Mouse (Mus musculus) natural killer cell, adult 2 months (primary cell): ENCODE measurements around the gene Islr2.

Experiments
- DNase-seq, 2 experiments: peaks; one replicate each; pipeline ENCODE4 v3.0.0; 2022; ENCODE audit warnings: low spot score in 2 of 2

Islr2 gene

GRCm38 (mm10) chr9:58196610-58197567, 7.2 kb downstream of the Islr2 start:
- DNase-seq, result no peak

- DNase-seq, result no peak
Observed at GRCm38 (mm10) chr9:58196141-58196540, 8.0 kb downstream of the Islr2 start.

- DNase-seq, result no peak
Observed at GRCm38 (mm10) chr9:58195671-58196070, 8.4 kb downstream of the Islr2 start.

GRCm38 (mm10) chr9:58194222-58194621, 9.9 kb downstream of the Islr2 start:
- no peak for DNase-seq

DNA sequence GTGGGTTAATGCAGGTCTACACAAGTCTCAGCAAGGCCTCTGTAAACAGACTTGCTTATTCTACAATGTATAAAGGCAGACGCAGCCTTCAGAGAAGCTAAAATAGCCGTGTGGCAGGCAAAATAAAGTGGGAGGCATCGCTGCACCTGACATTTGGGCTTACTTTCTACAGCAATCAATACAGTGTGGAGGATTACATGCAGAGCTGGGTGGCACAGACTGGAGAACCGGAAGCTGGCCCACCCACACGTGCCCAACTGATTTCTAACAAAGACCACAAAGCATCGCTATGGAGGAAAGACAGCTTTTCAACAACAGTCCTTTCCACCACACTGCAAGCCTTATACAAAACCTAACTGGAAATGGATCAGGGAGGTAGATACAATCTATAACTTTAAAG, 19.7 kb downstream of the Islr2 start:
- DNase-seq, result no peak

- no peak for DNase-seq
Observed at GRCm38 (mm10) chr9:58179390-58179789, 24.7 kb downstream of the Islr2 start.

DNA sequence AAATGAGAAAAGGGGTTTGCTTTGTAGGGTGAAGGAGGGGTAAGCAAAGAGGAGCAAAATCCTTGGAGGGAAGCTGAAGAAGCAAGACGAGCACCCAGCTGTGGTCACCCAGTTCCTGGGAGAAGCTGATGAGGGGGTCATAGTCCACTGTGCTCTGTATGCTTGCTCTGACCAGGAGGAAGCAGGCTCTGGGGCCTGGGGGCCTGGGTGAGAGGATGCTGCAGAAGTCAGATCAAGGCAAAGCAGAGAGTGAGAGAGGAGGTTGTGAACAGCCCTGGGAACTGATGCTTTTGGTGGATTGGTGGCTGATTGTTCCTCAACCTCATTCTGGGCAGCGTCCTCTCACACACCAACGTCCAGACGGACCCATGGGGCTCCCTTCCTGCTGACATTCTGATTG, 27.0 kb downstream of the Islr2 start:
- no peak for DNase-seq

- no peak for DNase-seq
Observed at GRCm38 (mm10) chr9:58175745-58176487, 28.2 kb downstream of the Islr2 start.

DNA sequence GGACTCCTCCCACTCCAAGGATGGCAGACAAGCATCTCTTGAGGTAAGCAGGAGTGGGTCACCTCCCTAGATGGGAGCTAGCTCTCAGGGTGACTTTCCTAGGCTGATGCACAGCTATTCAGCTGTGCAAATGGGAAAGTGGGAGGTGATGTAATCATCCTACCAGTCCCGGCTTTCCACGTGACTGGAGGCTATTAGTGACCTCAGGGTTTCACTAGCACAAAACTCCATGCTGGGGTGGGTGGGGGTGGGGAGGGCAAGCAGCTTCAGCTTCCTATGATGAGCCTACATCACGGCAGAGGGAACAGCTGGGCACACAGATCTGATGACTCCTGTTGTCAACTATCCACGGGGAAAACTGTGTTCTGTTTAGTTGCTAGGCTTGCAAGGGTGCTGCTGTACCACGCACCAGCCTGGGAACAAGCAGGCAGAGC, 29.3 kb downstream of the Islr2 start:
- no peak for DNase-seq

GRCm38 (mm10) chr9:58172863-58173262, 31.3 kb downstream of the Islr2 start:
- no peak for DNase-seq

DNA sequence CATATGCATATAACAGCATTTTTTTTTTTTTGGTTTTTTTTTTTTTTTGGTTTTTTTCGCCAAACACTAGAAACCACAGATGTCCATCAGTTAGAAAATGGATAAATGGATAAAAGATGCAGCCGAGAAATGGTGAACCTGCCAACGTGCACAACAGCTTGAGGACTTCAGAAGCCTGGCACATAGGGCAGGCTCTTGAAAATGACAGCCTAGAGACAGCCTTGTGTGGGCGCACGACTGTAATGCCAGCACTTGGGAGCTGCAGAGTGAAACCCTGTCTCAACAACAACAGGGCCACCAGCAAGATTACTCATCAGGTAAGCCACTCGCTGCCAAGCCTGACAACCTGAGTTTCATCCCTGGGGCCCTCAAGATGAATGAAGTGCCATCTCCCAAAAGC, 34.7 kb downstream of the Islr2 start:
- no peak for DNase-seq

GRCm38 (mm10) chr9:58168880-58169279, 35.2 kb downstream of the Islr2 start:
- DNase-seq, result no peak

- DNase-seq, result no peak
Observed at GRCm38 (mm10) chr9:58165779-58166178, 38.3 kb downstream of the Islr2 start.

DNA sequence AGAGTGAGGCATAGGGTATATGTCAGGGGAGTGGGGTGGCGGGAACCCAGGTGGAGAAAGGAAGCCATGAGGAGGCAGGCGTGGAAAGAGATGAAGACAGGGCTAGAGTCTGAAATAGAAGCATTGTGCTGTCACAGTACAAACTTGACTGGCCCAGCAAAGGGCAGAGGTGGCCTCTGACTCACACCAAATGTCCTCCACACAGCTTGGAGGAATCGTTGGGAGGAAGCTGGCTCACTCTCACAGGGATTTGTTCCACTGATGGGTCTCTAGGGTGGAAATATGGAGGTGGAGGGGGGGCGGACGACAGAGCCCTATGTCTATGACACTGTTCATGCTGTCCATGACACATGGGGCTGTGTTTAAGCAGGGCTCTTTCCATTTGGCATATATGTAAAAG, 41.0 kb downstream of the Islr2 start:
- no peak for DNase-seq

GRCm38 (mm10) chr9:58162173-58162572, 41.9 kb downstream of the Islr2 start:
- no peak for DNase-seq

DNA sequence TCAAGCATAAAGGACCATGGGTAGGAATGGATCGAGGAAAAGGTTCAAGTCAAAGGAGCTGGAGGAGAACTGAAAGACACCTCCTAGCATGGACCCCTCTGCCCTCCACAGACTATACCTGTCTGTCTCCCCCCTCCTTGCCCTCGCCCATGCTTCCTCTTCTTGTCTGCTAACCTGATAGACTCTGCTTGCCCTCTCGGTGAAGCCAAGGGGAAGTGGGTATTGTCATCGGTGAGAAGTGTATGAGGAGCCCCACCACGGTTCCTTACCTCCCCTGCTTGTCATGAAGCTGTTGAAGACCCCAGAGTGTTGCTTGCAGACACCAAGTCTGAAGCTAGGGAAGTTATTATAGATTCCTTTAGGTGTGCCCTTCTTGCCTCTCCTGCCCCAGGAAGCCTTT, 43.8 kb downstream of the Islr2 start:
- peak in 1 of 2 experiments; percentile 7 for DNase-seq

DNA sequence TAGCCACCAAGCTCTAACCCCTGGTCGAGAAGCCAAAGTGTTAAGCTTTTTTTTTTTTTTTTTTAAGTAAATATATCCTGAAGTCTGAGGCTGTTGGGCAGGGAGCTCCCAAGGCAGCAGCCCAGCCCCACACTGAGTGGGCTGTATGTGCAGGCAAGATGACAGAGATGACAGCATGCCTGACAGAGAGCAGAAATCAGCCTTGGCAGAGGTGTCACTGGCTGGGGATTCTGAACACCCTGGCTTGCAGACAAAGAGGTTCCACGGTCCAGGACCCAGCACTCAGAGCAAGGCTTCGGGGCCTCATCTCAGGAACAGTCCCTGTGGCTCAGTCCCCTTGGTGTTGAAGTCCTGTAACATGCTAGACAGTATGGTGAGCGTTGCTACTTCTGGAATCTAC, 44.3 kb downstream of the Islr2 start:
- DNase-seq, result no peak

DNA sequence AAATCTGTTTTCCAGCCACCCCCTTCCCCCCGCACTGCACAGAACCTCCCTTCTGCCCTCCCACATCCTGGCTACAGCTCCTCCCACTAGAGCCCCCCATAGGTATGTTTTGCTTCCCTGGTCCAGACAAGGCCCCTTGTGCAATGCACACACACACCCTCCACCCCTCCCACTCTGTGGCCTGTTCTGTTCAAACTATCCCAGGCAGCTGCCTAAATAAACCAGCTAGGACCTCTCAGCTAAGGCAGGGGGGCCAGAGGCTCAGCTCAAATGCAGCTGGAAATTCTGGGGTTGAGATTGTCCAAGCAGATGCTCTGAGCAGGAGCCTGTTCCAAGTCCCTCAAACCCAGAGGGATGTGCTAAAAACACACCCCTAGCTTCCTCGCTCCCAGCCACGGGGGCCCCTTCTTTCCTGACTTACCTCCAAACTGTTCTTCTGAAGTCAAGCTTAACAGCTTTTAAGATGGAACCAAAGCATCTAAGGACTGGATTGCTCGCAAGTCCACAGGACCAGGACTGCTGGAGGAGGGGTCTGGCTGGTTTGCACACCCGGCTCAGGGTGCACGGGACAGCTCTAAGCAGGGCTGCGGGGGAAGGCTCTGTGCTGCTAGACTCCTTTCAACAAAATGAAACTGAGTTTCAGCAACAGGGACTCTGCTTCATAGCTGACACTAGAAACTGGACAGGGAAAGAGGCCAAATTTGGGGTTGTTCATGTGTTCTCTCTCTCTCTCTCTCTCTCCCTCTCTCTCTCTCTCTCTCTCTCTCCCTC, 45.4 kb downstream of the Islr2 start:
- no peak for DNase-seq

DNA sequence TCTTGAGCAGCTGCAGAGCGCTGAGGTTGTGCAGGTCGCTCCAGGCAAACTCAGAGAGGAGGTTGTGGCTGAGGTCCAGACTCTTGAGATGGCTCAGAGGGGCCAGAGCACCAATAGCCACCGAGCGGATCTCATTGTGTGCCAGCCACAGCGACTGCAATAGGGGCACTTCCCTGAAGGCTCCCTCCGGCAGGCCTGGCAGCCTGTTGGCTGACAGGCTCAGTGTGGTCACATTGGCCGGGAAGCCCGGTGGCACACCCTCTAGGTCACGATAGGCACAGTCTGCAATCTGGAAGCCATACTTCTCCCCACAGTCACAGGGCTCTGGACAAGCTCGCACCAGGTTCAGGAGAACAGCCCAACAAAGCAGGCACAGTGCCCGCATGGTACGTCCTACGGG, 46.3 kb downstream of the Islr2 start:
- no peak for DNase-seq

DNA sequence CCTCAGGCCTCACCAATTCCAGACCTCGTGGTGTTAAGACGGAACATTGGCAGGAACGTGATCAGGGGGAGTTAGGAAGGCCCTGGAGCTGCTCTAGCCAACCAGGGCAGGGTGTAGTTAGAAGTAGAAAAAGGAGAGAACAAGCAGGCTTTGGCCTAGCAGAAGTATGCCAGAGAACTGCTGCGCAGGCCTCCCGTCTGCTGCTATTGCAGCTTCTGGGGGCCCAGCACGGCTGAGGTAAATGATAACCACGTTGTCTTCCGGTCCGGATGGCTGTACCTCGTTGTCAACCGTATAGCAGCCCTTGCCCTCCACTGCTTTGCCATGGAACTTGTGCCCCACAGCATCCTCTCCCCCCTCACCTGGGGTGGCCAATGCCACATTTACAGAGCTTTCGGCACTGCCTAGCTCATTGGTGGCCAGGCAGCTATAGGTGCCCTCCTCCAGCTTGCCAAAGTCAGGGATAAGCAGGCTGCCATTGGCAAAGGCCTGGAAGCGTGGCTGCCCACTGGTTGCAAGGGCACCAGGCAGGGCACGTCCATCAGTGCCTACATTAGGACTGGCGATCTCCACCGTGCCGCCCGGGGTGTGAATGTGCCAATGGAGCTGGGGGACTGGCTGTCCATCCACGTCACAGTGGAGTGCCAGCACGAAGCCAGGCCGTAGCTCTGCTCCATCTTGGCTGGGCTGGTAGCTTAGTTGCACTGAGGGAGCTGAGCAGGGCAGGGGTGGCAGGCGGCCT, 47.1 kb downstream of the Islr2 start:
- no peak for DNase-seq

GRCm38 (mm10) chr9:58155366-58155765, 48.8 kb downstream of the Islr2 start:
- no peak for DNase-seq
